26 mouse cellular contexts compared by ENCODE assay signal in the genomic region with DNA sequence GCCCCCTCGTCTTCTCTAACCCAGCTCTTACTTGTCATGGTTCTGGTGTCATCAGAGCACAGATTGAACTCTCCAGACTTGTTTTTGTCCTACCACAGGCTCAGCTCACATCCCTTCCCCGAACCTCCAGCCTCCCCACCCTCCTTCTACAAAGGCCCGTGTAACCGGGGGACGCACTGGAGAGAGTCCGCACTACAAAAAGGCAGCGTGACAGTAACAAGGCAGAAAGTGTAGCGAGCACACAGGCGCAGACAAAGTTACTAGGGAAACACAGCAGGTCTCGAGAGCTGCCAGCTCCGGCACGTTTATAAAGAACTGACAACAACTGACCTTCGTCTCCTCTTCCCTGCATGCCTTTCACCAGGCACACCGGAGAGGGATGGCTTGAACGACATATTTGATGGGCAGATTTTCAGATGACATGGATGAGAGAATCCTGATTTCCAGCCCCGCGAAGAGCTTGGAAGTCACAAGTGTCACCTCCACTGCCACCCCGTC.
DNase-seq lines count a peak whose midpoint lies in the region; ATAC-seq and TF ChIP-seq lines count a peak whose summit lies in the region.
"Had no signal": no experiment of that assay in that cellular context is flagged by ENCODE, and none has a peak within 500 bp of the region (broad histone marks: within the 10 kb centered on the region; RNA-seq: fewer than 3 reads in every experiment).

No protein-coding gene starts in this region.

- no peaks in the 10 kb centered on the region for H3K4me1 ChIP-seq in forebrain, embryonic 14.5 days (ENCODE audit: control insufficient read depth, insufficient read depth, low read length)
- no peaks in the 10 kb centered on the region for H3K4me1 ChIP-seq in forebrain, embryonic 16.5 days (replicated peaks; ENCODE audit: control insufficient read depth, insufficient read depth, low read length)
- no peaks in the 10 kb centered on the region for H3K4me1 ChIP-seq in midbrain, postnatal 0 days (ENCODE audit: insufficient read depth, low read length)
- peaks cover 10% of the 10 kb centered on the region for H3K4me1 ChIP-seq in midbrain, embryonic 13.5 days (replicated peaks)
- peaks cover 11% of the 10 kb centered on the region for H3K4me1 ChIP-seq in hindbrain, embryonic 12.5 days
- peaks cover 50% of the 10 kb centered on the region for H3K4me1 ChIP-seq in limb, embryonic 10.5 days

- no peak overlapping the region for H3K9ac ChIP-seq in forebrain, embryonic 14.5 days (ENCODE audit: low read length)
- no peak overlapping the region for H3K9ac ChIP-seq in forebrain, embryonic 16.5 days (replicated peaks; ENCODE audit: low read depth, low read length)
- H3K9ac ChIP-seq in midbrain, postnatal 0 days (replicated peaks; ENCODE audit: low read length, poor library complexity, severe bottlenecking): no peak overlapping the region
- no peak overlapping the region for H3K9ac ChIP-seq in midbrain, embryonic 13.5 days (replicated peaks)
- H3K9ac ChIP-seq in hindbrain, embryonic 12.5 days: no peak overlapping the region
- H3K9ac ChIP-seq: embryonic facial prominence, embryonic 13.5 days; forebrain, embryonic 15.5 days; heart, embryonic 15.5 days; liver, embryonic 12.5 days; liver, postnatal 0 days; midbrain, embryonic 12.5 days had no signal

- H3K27me3 ChIP-seq in forebrain, embryonic 14.5 days (replicated peaks; ENCODE audit: control insufficient read depth, insufficient read depth, low read length): no peaks in the 10 kb centered on the region
- no peaks in the 10 kb centered on the region for H3K27me3 ChIP-seq in forebrain, embryonic 16.5 days (replicated peaks; ENCODE audit: control insufficient read depth, insufficient read depth, low read length)
- H3K27me3 ChIP-seq in midbrain, postnatal 0 days (ENCODE audit: insufficient read depth, low read length): no peaks in the 10 kb centered on the region
- no peaks in the 10 kb centered on the region for H3K27me3 ChIP-seq in midbrain, embryonic 13.5 days
- H3K27me3 ChIP-seq in hindbrain, embryonic 12.5 days: no peaks in the 10 kb centered on the region
- H3K27me3 ChIP-seq in limb, embryonic 10.5 days (ENCODE audit: low read depth, poor library complexity, severe bottlenecking): no peaks in the 10 kb centered on the region
- H3K27me3 ChIP-seq: embryonic facial prominence, embryonic 13.5 days; forebrain, embryonic 15.5 days; heart, embryonic 15.5 days; liver, embryonic 12.5 days; midbrain, embryonic 12.5 days had no signal

- no peak overlapping the region for H3K27ac ChIP-seq in forebrain, embryonic 14.5 days (ENCODE audit: low read depth, low read length)
- H3K27ac ChIP-seq in forebrain, embryonic 16.5 days (ENCODE audit: low read length): no peak overlapping the region
- H3K27ac ChIP-seq in midbrain, postnatal 0 days (ENCODE audit: low read depth, low read length): no peak overlapping the region
- H3K27ac ChIP-seq in midbrain, embryonic 13.5 days: no peak overlapping the region
- H3K27ac ChIP-seq in hindbrain, embryonic 12.5 days: peak overlapping the region; percentile 52
- H3K27ac ChIP-seq in limb, embryonic 10.5 days: peak overlapping the region; percentile 71
- H3K27ac ChIP-seq: embryonic facial prominence, embryonic 13.5 days; forebrain, embryonic 15.5 days; heart, embryonic 15.5 days; liver, embryonic 12.5 days; midbrain, embryonic 12.5 days had no signal

- no peaks in the 10 kb centered on the region for H3K9me3 ChIP-seq in forebrain, embryonic 14.5 days (replicated peaks; ENCODE audit: control insufficient read depth, low read length)
- no peaks in the 10 kb centered on the region for H3K9me3 ChIP-seq in forebrain, embryonic 16.5 days (ENCODE audit: control insufficient read depth, low read length)
- no peaks in the 10 kb centered on the region for H3K9me3 ChIP-seq in midbrain, postnatal 0 days (ENCODE audit: low read length)
- H3K9me3 ChIP-seq in midbrain, embryonic 13.5 days: 0 out of 2 replicates have a peak, but pooled peaks cover 3% of the 10 kb centered on the region
- H3K9me3 ChIP-seq in hindbrain, embryonic 12.5 days (replicated peaks): no peaks in the 10 kb centered on the region
- H3K9me3 ChIP-seq in limb, embryonic 10.5 days (replicated peaks): no peaks in the 10 kb centered on the region
- H3K9me3 ChIP-seq: embryonic facial prominence, embryonic 13.5 days; forebrain, embryonic 15.5 days; heart, embryonic 15.5 days; midbrain, embryonic 12.5 days had no signal

- WGBS in forebrain, embryonic 14.5 days: 82% methylated on average over 18 of the region's 18 CpGs
- 72% methylated on average over 18 of the region's 18 CpGs for WGBS in forebrain, embryonic 16.5 days
- 39% methylated on average over 18 of the region's 18 CpGs for WGBS in midbrain, postnatal 0 days
- 60% methylated on average over 18 of the region's 18 CpGs for WGBS in midbrain, embryonic 13.5 days
- WGBS in hindbrain, embryonic 12.5 days: 41% methylated on average over 18 of the region's 18 CpGs
- WGBS in limb, embryonic 10.5 days: 87% methylated on average over 18 of the region's 18 CpGs

- H3K4me3 ChIP-seq in forebrain, embryonic 14.5 days (ENCODE audit: low read depth, low read length): no peak overlapping the region
- H3K4me3 ChIP-seq in forebrain, embryonic 16.5 days (replicated peaks; ENCODE audit: low read length): no peak overlapping the region
- H3K4me3 ChIP-seq in midbrain, postnatal 0 days (ENCODE audit: low read depth, low read length): no peak overlapping the region
- no peak overlapping the region for H3K4me3 ChIP-seq in midbrain, embryonic 13.5 days (replicated peaks)
- H3K4me3 ChIP-seq in hindbrain, embryonic 12.5 days: no peak overlapping the region
- H3K4me3 ChIP-seq in limb, embryonic 10.5 days: no peak overlapping the region
- H3K4me3 ChIP-seq: embryonic facial prominence, embryonic 13.5 days; forebrain, embryonic 15.5 days; heart, embryonic 15.5 days; liver, embryonic 12.5 days; midbrain, embryonic 12.5 days had no signal

- TF ChIP-seq CTCF in midbrain, postnatal 0 days (IDR thresholded peaks at IDR 0.05): no peak

- H3K4me2 ChIP-seq in forebrain, embryonic 14.5 days (ENCODE audit: low read length): no peak overlapping the region
- H3K4me2 ChIP-seq in forebrain, embryonic 16.5 days (ENCODE audit: low read length): no peak overlapping the region
- H3K4me2 ChIP-seq in midbrain, postnatal 0 days (ENCODE audit: low read depth, low read length, poor library complexity, severe bottlenecking): no peak overlapping the region
- H3K4me2 ChIP-seq in midbrain, embryonic 13.5 days (replicated peaks): no peak overlapping the region
- no peak overlapping the region for H3K4me2 ChIP-seq in hindbrain, embryonic 12.5 days (replicated peaks)
- H3K4me2 ChIP-seq: embryonic facial prominence, embryonic 13.5 days; forebrain, embryonic 15.5 days; heart, embryonic 15.5 days; liver, embryonic 12.5 days; midbrain, embryonic 12.5 days had no signal

- ATAC-seq in forebrain, embryonic 14.5 days: no peak
- no peak for ATAC-seq in forebrain, embryonic 16.5 days
- ATAC-seq in midbrain, postnatal 0 days (ENCODE audit: low FRiP score): no peak
- ATAC-seq in midbrain, embryonic 13.5 days: no peak
- ATAC-seq in hindbrain, embryonic 12.5 days (ENCODE audit: low FRiP score): no peak
- ATAC-seq: forebrain, embryonic 15.5 days; inflammation-experienced regulatory T-cells, adult 6 months; liver, embryonic 12.5 days; liver, postnatal 0 days had no signal

- H3K36me3 ChIP-seq in forebrain, embryonic 14.5 days (ENCODE audit: control insufficient read depth, insufficient read depth, low read length): no peaks in the 10 kb centered on the region
- H3K36me3 ChIP-seq in forebrain, embryonic 16.5 days (ENCODE audit: control insufficient read depth, insufficient read depth): no peaks in the 10 kb centered on the region
- no peaks in the 10 kb centered on the region for H3K36me3 ChIP-seq in midbrain, postnatal 0 days (ENCODE audit: insufficient read depth, low read length)
- no peaks in the 10 kb centered on the region for H3K36me3 ChIP-seq in midbrain, embryonic 13.5 days
- no peaks in the 10 kb centered on the region for H3K36me3 ChIP-seq in hindbrain, embryonic 12.5 days
- no peaks in the 10 kb centered on the region for H3K36me3 ChIP-seq in limb, embryonic 10.5 days
- H3K36me3 ChIP-seq: embryonic facial prominence, embryonic 13.5 days; forebrain, embryonic 15.5 days; heart, embryonic 15.5 days; liver, embryonic 12.5 days; midbrain, embryonic 12.5 days had no signal

- peak; percentile 30 for DNase-seq in forebrain, embryonic 14.5 days (ENCODE audit: low spot score)
- peak; percentile 12 for DNase-seq in midbrain, postnatal 0 days (ENCODE audit: low spot score)
- no peak for DNase-seq in limb, embryonic 10.5 days (ENCODE audit: low spot score)
- DNase-seq in right cerebral cortex, postnatal 25 days: no peak
- no peak for DNase-seq in cerebellum, postnatal 25 days
- DNase-seq: adrenal gland, postnatal 10 days; B cell, adult 2 months; cerebellum, adult 11-12 months; cerebellum, adult 9-11 months; heart, postnatal 36 days; kidney, adult 11 months; kidney, postnatal 14 days; layer of hippocampus, adult 9-11 months; liver, postnatal 0 days; lung, postnatal 36 days; spleen, adult 18-20 months; thymus, postnatal 14 days had no signal

Comparison
In these comparisons a context has a peak if more than half of its experiments do, and no peak if none do; other contexts are left out.
1. DNase-seq: peak in forebrain, embryonic 14.5 days (single experiment) and midbrain, postnatal 0 days (single experiment); none in limb, embryonic 10.5 days (single experiment), right cerebral cortex, postnatal 25 days (single experiment) and cerebellum, postnatal 25 days (0 of 2).
2. H3K27ac ChIP-seq: peak in hindbrain, embryonic 12.5 days (single experiment) and limb, embryonic 10.5 days (single experiment); none in forebrain, embryonic 14.5 days (single experiment), forebrain, embryonic 16.5 days (single experiment), midbrain, postnatal 0 days (single experiment) and midbrain, embryonic 13.5 days (single experiment).